Mouse (Mus musculus): ENCODE results near the gene Rnf220. TPM values are rescaled to one million over a fixed set of nuclear protein-coding genes. Genes with fewer than 3 reads are reported as not detected.

Rnf220 gene
- total and polyA plus RNA-seq, 2 experiments: 13.3 to 31.0 TPM

GRCm38 (mm10) chr4:117230331-117230730 is 266.5 kb downstream of the Rnf220 start:
- Histone ChIP-seq H3K4me3 (ENCODE audit: insufficient read depth, low read depth, low read length) (no peak overlapping the region), H3K27ac (replicated peaks; ENCODE audit: insufficient read depth, low read depth, low read length) (no peak overlapping the region), H3K9ac (ENCODE audit: low read depth, low read length) (no peak overlapping the region), H3K36me3 (ENCODE audit: control insufficient read depth, insufficient read depth, low read length) (no peaks in the 10 kb centered on the region), H3K79me2 (ENCODE audit: control insufficient read depth, insufficient read depth, low read length) (no peaks in the 10 kb centered on the region), H3K27me3 (ENCODE audit: control insufficient read depth, insufficient read depth, low read length) (no peaks in the 10 kb centered on the region), H3K4me1 (ENCODE audit: control insufficient read depth, insufficient read depth, low read length) (peaks cover 6% of the 10 kb centered on the region; the same call in 1 of the 2 replicates)
- WGBS: 71% methylated on average over 10 of the region's 10 CpGs
- TF ChIP-seq POLR2A (IDR thresholded peaks at IDR 0.05; ENCODE audit: extremely low read depth, insufficient read depth, low read length) (no peak), CTCF (IDR thresholded peaks at IDR 0.05; ENCODE audit: low read depth, low read length) (peak; percentile 70)
- no peak for DNase-seq (ENCODE audit: extremely low read depth, low read depth, low spot score)

- Histone ChIP-seq H3K4me1 (ENCODE audit: control insufficient read depth, insufficient read depth, low read length) (peaks cover 6% of the 10 kb centered on the region; the same call in 1 of the 2 replicates), H3K9ac (ENCODE audit: low read depth, low read length) (no peak overlapping the region), H3K4me3 (ENCODE audit: insufficient read depth, low read depth, low read length) (no peak overlapping the region), H3K36me3 (ENCODE audit: control insufficient read depth, insufficient read depth, low read length) (no peaks in the 10 kb centered on the region), H3K27ac (replicated peaks; ENCODE audit: insufficient read depth, low read depth, low read length) (no peak overlapping the region), H3K27me3 (ENCODE audit: control insufficient read depth, insufficient read depth, low read length) (no peaks in the 10 kb centered on the region), H3K79me2 (ENCODE audit: control insufficient read depth, insufficient read depth, low read length) (no peaks in the 10 kb centered on the region)
- TF ChIP-seq POLR2A (IDR thresholded peaks at IDR 0.05; ENCODE audit: extremely low read depth, insufficient read depth, low read length): no peak
- no peak for TF ChIP-seq CTCF (IDR thresholded peaks at IDR 0.05; ENCODE audit: low read depth, low read length)
- whole genome bisulfite sequencing: 55% methylated on average over 15 of the region's 15 CpGs
- DNase-seq (ENCODE audit: extremely low read depth, low read depth, low spot score): no peak
Measured at GRCm38 (mm10) chr4:117229590-117229989, 267.3 kb downstream of the Rnf220 start.

DNA sequence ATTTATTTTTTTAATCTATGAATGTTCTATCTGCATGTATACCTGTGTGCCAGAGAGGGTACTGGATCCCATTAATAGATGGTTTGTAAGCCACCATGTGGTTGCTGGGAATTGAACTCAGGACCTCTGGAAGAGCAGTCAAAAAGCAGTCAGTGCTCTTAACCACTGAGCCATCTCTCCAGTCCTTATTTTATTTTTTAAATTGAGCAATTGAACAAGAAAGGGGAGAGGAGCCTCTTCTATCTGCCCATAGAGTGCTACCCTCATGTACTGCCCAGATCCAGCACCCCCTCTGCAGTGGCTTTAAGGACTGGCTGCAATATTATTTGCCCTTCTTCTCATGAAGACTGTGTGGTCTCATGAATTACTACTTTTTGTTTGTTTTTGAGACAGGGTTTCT is 271.6 kb downstream of the Rnf220 start:
- Histone ChIP-seq H3K27me3 (ENCODE audit: control insufficient read depth, insufficient read depth, low read length) (no peaks in the 10 kb centered on the region), H3K79me2 (ENCODE audit: control insufficient read depth, insufficient read depth, low read length) (no peaks in the 10 kb centered on the region), H3K36me3 (ENCODE audit: control insufficient read depth, insufficient read depth, low read length) (no peaks in the 10 kb centered on the region), H3K9ac (ENCODE audit: low read depth, low read length) (no peak overlapping the region), H3K4me1 (ENCODE audit: control insufficient read depth, insufficient read depth, low read length) (peaks cover 2% of the 10 kb centered on the region; the same call in 1 of the 2 replicates), H3K4me3 (ENCODE audit: insufficient read depth, low read depth, low read length) (no peak overlapping the region), H3K27ac (replicated peaks; ENCODE audit: insufficient read depth, low read depth, low read length) (no peak overlapping the region)
- TF ChIP-seq POLR2A (IDR thresholded peaks at IDR 0.05; ENCODE audit: extremely low read depth, insufficient read depth, low read length): no peak
- TF ChIP-seq CTCF (IDR thresholded peaks at IDR 0.05; ENCODE audit: low read depth, low read length): no peak
- DNase-seq (ENCODE audit: extremely low read depth, low read depth, low spot score): no peak

- 84% methylated on average over 8 of the region's 8 CpGs for WGBS
- Histone ChIP-seq H3K36me3 (ENCODE audit: control insufficient read depth, insufficient read depth, low read length) (no peaks in the 10 kb centered on the region), H3K4me1 (ENCODE audit: control insufficient read depth, insufficient read depth, low read length) (no peaks in the 10 kb centered on the region), H3K4me3 (ENCODE audit: insufficient read depth, low read depth, low read length) (no peak overlapping the region), H3K9ac (ENCODE audit: low read depth, low read length) (no peak overlapping the region), H3K27me3 (ENCODE audit: control insufficient read depth, insufficient read depth, low read length) (no peaks in the 10 kb centered on the region), H3K79me2 (ENCODE audit: control insufficient read depth, insufficient read depth, low read length) (no peaks in the 10 kb centered on the region), H3K27ac (replicated peaks; ENCODE audit: insufficient read depth, low read depth, low read length) (no peak overlapping the region)
- TF ChIP-seq CTCF (IDR thresholded peaks at IDR 0.05; ENCODE audit: low read depth, low read length) (no peak), POLR2A (IDR thresholded peaks at IDR 0.05; ENCODE audit: extremely low read depth, insufficient read depth, low read length) (no peak)
- no peak for DNase-seq (ENCODE audit: extremely low read depth, low read depth, low spot score)
Measured at GRCm38 (mm10) chr4:117224122-117224521, 272.7 kb downstream of the Rnf220 start.

GRCm38 (mm10) chr4:117223001-117223400 is 273.9 kb downstream of the Rnf220 start:
- Histone ChIP-seq H3K27me3 (ENCODE audit: control insufficient read depth, insufficient read depth, low read length) (no peaks in the 10 kb centered on the region), H3K27ac (replicated peaks; ENCODE audit: insufficient read depth, low read depth, low read length) (no peak overlapping the region), H3K36me3 (ENCODE audit: control insufficient read depth, insufficient read depth, low read length) (no peaks in the 10 kb centered on the region), H3K4me1 (ENCODE audit: control insufficient read depth, insufficient read depth, low read length) (no peaks in the 10 kb centered on the region), H3K9ac (ENCODE audit: low read depth, low read length) (no peak overlapping the region), H3K79me2 (ENCODE audit: control insufficient read depth, insufficient read depth, low read length) (no peaks in the 10 kb centered on the region), H3K4me3 (ENCODE audit: insufficient read depth, low read depth, low read length) (no peak overlapping the region)
- no peak for DNase-seq (ENCODE audit: extremely low read depth, low read depth, low spot score)
- TF ChIP-seq CTCF (IDR thresholded peaks at IDR 0.05; ENCODE audit: low read depth, low read length) (no peak), POLR2A (IDR thresholded peaks at IDR 0.05; ENCODE audit: extremely low read depth, insufficient read depth, low read length) (no peak)
- WGBS: 76% methylated on average over 5 of the region's 5 CpGs

GRCm38 (mm10) chr4:117221836-117222235 is 275.0 kb downstream of the Rnf220 start:
- TF ChIP-seq POLR2A (IDR thresholded peaks at IDR 0.05; ENCODE audit: extremely low read depth, insufficient read depth, low read length) (no peak), CTCF (IDR thresholded peaks at IDR 0.05; ENCODE audit: low read depth, low read length) (no peak)
- peak; percentile 79 for DNase-seq (ENCODE audit: extremely low read depth, low read depth, low spot score)
- 62% methylated on average over 9 of the region's 9 CpGs for WGBS

More at GRCm38 (mm10) chr4:117221836-117222235, 275.0 kb downstream of the Rnf220 start:
- no peaks in the 10 kb centered on the region for H3K36me3 ChIP-seq (ENCODE audit: control insufficient read depth, insufficient read depth, low read length)
- H3K79me2 ChIP-seq (ENCODE audit: control insufficient read depth, insufficient read depth, low read length): no peaks in the 10 kb centered on the region
- H3K27me3 ChIP-seq (ENCODE audit: control insufficient read depth, insufficient read depth, low read length): no peaks in the 10 kb centered on the region
- H3K9ac ChIP-seq (ENCODE audit: low read depth, low read length): no peak overlapping the region
- no peak overlapping the region for H3K27ac ChIP-seq (replicated peaks; ENCODE audit: insufficient read depth, low read depth, low read length)
- no peaks in the 10 kb centered on the region for H3K4me1 ChIP-seq (ENCODE audit: control insufficient read depth, insufficient read depth, low read length)
- no peak overlapping the region for H3K4me3 ChIP-seq (ENCODE audit: insufficient read depth, low read depth, low read length)

Other genes with a start within 250 kb of the Rnf220 start
- gene Tmem53, start 245.1 kb downstream of the Rnf220 start, total RNA-seq (2014; rRNA removed): 32.1 and 49.6 TPM in 2 replicates
- 110 and 121 TPM in 2 replicates for gene Tmem53, start 245.1 kb downstream of the Rnf220 start, polyA plus RNA-seq (2012; rRNA removed)
- not detected in 2 replicates for gene Armh1, start 244.9 kb downstream of the Rnf220 start, total RNA-seq (2014; rRNA removed)
- gene Armh1, start 244.9 kb downstream of the Rnf220 start, polyA plus RNA-seq (2012; rRNA removed): not detected in 2 replicates
- 16.8 and 24.4 TPM in 2 replicates for gene Eri3, start 53.3 kb upstream of the Rnf220 start, total RNA-seq (2014; rRNA removed)
- gene Eri3, start 53.3 kb upstream of the Rnf220 start, polyA plus RNA-seq (2012; rRNA removed): 41.8 and 42.1 TPM in 2 replicates
- 16.7 and 16.8 TPM in 2 replicates for gene Dmap1, start 185.2 kb upstream of the Rnf220 start, total RNA-seq (2014; rRNA removed)
- 11.3 and 13.3 TPM in 2 replicates for gene Dmap1, start 185.2 kb upstream of the Rnf220 start, polyA plus RNA-seq (2012; rRNA removed)
- not detected in 2 replicates for gene Gm12845, start 227.4 kb upstream of the Rnf220 start, total RNA-seq (2014; rRNA removed)
- gene Gm12845, start 227.4 kb upstream of the Rnf220 start, polyA plus RNA-seq (2012; rRNA removed): not detected in 2 replicates

Measured in liver, adult 2 months (tissue).